Mouse (Mus musculus): ENCODE measurements around the gene Lrrc4b. TPM values are rescaled to one million over a fixed set of nuclear protein-coding genes. Genes with fewer than 3 reads are reported as not detected.

Gene Lrrc4b
- 0.02 and 0.09 TPM in 2 replicates for polyA plus RNA-seq (2012; rRNA removed)

GRCm38 (mm10) chr7:44428968-44429521, at the start of gene Lrrc4b:
TSS of gene Lrrc4b (plus strand) at chr7:44429018.

DNA sequence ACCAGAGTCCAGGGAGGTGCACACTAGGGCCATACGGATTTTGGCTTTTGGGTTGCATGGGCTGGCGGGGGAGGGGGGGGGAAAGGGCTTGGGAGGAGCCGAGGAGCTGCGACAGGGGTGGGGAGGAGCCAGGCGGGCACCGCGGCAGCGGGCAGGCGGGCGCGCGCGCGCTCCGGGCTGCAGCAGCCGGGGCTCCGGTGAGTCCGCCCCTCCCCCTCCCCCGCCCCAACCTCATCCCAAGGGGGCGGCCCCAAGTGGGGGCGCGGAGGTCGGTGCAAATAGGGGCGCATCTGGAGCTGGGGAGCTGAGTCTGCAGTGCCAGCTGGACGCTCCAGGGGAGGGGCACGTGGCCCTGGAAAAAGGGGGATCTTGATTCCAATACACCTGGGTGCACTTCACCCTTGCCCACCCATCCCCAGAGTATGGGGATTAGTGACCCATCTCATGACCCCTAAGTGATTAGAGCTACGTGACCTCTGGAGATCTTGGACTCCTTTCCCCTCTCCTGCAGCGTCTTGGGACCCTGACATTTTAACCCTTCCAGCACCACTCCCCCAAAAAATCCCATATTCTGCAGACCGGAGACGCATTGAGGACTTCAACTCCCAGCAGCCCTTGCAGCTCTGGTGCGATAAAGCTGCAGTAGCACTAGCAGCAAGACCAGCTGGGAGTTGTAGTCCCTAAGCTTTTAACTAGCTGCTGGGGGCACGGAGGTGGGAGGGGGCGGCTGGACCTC, 44.7 kb upstream of the Lrrc4b start, which contains the start of gene Syt3:
TSS of gene Syt3 (plus strand) at position 123 of the 736 bp plus-strand sequence.

GRCm38 (mm10) chr7:44385720-44386119, 43.1 kb upstream of the Lrrc4b start, which contains the start of gene 1700008O03Rik:
TSS of gene 1700008O03Rik (minus strand) at chr7:44385820.

GRCm38 (mm10) chr7:44465111-44465510, 36.3 kb downstream of the Lrrc4b start, which contains the start of gene Aspdh:
TSS of gene Aspdh (plus strand) at chr7:44465391.

DNA sequence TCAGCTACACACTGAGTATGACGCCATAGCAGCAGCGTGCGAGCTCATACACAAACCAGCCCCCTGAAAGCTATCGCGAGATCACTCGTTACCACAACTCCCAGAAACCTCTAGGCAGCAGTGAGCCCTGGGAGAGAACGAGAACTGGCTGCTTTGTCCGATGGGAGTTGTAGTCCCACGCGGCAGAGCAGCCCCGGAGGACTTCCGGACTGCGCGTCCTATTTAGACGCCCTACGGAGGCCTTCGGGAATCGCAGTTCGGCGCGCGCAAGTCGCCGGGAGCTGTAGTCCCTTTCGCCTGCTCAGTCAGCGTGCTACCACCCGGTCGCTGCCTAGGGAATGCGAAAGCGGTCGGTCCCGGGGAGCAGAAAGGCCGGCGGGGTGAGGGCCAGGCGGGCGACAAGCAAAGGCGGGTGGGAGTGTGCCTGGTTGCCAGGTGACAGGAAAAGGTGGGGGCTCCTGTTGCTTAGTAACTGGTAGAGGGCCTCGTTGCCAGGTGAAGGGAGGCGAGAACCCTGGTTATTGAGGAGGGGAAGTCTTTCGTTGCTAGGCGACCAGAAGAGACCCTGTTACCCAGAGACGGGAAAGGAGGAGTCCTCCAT, 39.1 kb downstream of the Lrrc4b start, which contains the start of gene Josd2:
TSS of gene Josd2 (plus strand) at position 170 of the 601 bp plus-strand sequence.

DNA sequence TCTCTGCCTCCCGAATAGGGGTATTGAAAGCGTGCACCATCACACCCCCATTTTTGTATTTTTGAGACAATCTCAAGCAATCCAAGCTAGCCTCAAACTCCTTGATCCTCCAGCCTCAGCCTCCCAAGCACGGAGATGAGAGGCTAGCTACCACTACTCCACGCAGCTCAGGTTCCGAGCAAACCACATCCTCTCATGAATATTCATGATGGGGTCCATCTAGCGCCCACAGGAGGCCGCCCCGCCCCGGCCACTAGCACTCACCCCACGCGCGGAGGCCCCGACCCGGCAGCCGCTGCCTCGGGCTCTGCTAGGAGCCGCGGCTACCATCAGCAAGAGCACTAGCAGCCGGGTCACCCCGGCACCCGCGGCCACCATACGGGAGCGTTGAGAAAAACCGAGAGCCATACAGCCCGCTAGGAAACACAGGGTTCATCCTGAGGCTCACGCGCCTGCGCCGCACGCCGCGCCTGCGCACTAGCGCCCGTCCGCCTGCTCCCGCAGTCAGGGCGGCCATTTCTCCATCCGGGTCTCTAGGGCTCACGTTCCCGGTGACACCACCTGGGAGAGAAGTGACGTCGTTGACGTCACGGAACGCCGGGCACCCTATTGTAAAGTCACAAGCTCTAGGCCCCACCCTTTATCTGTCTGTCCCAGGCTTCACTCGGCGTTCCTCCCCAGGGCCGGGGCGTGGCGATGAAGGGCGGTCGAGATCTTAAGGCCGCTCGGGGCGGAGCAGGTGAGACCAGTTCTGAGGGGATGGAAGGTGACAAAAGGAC, 67.4 kb downstream of the Lrrc4b start, which contains the start of the genes Emc10 and Fam71e1:
TSS of gene Emc10 (minus strand) at position 538 of the 779 bp plus-strand sequence.
TSS of gene Fam71e1 (plus strand) at position 590 of the 779 bp plus-strand sequence.

Other genes with a start within 250 kb of the Lrrc4b start
- not detected in 2 replicates for gene Klk1b24, start 240.8 kb upstream of the Lrrc4b start, polyA plus RNA-seq (2012; rRNA removed)
- not detected in 2 replicates for gene Klk1b3, start 230.8 kb upstream of the Lrrc4b start, polyA plus RNA-seq (2012; rRNA removed)
- not detected in 2 replicates for gene Klk1b4, start 221.6 kb upstream of the Lrrc4b start, polyA plus RNA-seq (2012; rRNA removed)
- not detected in 2 replicates for gene Klk1b5, start 213.1 kb upstream of the Lrrc4b start, polyA plus RNA-seq (2012; rRNA removed)
- 0.03 TPM in 1 of 2 replicates, not detected in the other for gene Klk1, start 203.7 kb upstream of the Lrrc4b start, polyA plus RNA-seq (2012; rRNA removed)
- gene Gm36864, start 192.8 kb upstream of the Lrrc4b start, polyA plus RNA-seq (2012; rRNA removed), result not detected in 2 replicates
- gene 1700028J19Rik, start 182.3 kb upstream of the Lrrc4b start, polyA plus RNA-seq (2012; rRNA removed), result 1.0 TPM in 2 replicates
- 40.7 and 42.2 TPM in 2 replicates for gene 2410002F23Rik, start 182.3 kb upstream of the Lrrc4b start, polyA plus RNA-seq (2012; rRNA removed)
- not detected in 2 replicates for gene Acp4, start 171.6 kb upstream of the Lrrc4b start, polyA plus RNA-seq (2012; rRNA removed)
- gene Gm15517, start 167.6 kb upstream of the Lrrc4b start, polyA plus RNA-seq (2012; rRNA removed), result not detected in 2 replicates
- 0.36 and 0.86 TPM in 2 replicates for gene Clec11a, start 122.1 kb upstream of the Lrrc4b start, polyA plus RNA-seq (2012; rRNA removed)
- gene Shank1, start 118.8 kb upstream of the Lrrc4b start, polyA plus RNA-seq (2012; rRNA removed), result 0.02 and 0.03 TPM in 2 replicates
- 0.02 TPM in 2 replicates for gene Syt3, start 44.9 kb upstream of the Lrrc4b start, polyA plus RNA-seq (2012; rRNA removed)
- 0.12 and 0.18 TPM in 2 replicates for gene 1700008O03Rik, start 43.2 kb upstream of the Lrrc4b start, polyA plus RNA-seq (2012; rRNA removed)
- gene Aspdh, start 36.4 kb downstream of the Lrrc4b start, polyA plus RNA-seq (2012; rRNA removed), result 6.9 and 9.4 TPM in 2 replicates
- 183 and 206 TPM in 2 replicates for gene Josd2, start 39.0 kb downstream of the Lrrc4b start, polyA plus RNA-seq (2012; rRNA removed)
- 39.1 and 45.1 TPM in 2 replicates for gene Emc10, start 67.5 kb downstream of the Lrrc4b start, polyA plus RNA-seq (2012; rRNA removed)
- gene Fam71e1, start 67.6 kb downstream of the Lrrc4b start, polyA plus RNA-seq (2012; rRNA removed), result 1.5 and 1.6 TPM in 2 replicates
- gene Mybpc2, start 95.6 kb downstream of the Lrrc4b start, polyA plus RNA-seq (2012; rRNA removed), result 0.01 TPM in 1 of 2 replicates, not detected in the other
- 0.14 and 0.18 TPM in 2 replicates for gene Spib, start 103.1 kb downstream of the Lrrc4b start, polyA plus RNA-seq (2012; rRNA removed)
- gene Pold1, start 119.8 kb downstream of the Lrrc4b start, polyA plus RNA-seq (2012; rRNA removed), result 44.8 and 45.0 TPM in 2 replicates
- 27.6 and 31.6 TPM in 2 replicates for gene Nr1h2, start 124.9 kb downstream of the Lrrc4b start, polyA plus RNA-seq (2012; rRNA removed)
- gene Napsa, start 143.4 kb downstream of the Lrrc4b start, polyA plus RNA-seq (2012; rRNA removed), result 3.9 and 5.2 TPM in 2 replicates
- 0.16 and 0.24 TPM in 2 replicates for gene Kcnc3, start 161.6 kb downstream of the Lrrc4b start, polyA plus RNA-seq (2012; rRNA removed)
- 0.08 and 0.23 TPM in 2 replicates for gene Myh14, start 241.8 kb downstream of the Lrrc4b start, polyA plus RNA-seq (2012; rRNA removed)

Data from liver, embryonic 14 days (tissue).